Mouse (Mus musculus) CH12F3 (cell line): ENCODE measurements around the gene Gm20431.

ENCODE experiments used
- in situ Hi-C: fragments of 300-500 bp; cut with MboI; formaldehyde crosslinking; loops from 2 replicates; pipeline ENCODE4 v1.14.3; 2020; ENCODE audit warnings: low sequenced_read_pairs

The Gm20431 gene

GRCm38 (mm10) chr2:167662713-167663112, 1.4 kb upstream of the Gm20431 start:
- in situ Hi-C loops = no loop called here

GRCm38 (mm10) chr2:167660611-167660971, 705 bp downstream of the Gm20431 start:
- in situ Hi-C loops = no loop called here

GRCm38 (mm10) chr2:167659847-167660610, 1.3 kb downstream of the Gm20431 start:
- in situ Hi-C loops = no loop called here

- in situ Hi-C loops = no loop called here
These were observed 2.0 kb downstream of the Gm20431 start for GRCm38 (mm10) chr2:167659177-167659846.

GRCm38 (mm10) chr2:167658712-167659111, 2.6 kb downstream of the Gm20431 start:
- in situ Hi-C loops = no loop called here

GRCm38 (mm10) chr2:167657973-167658372, 3.3 kb downstream of the Gm20431 start:
- in situ Hi-C loops = no loop called here

- in situ Hi-C loops = no loop called here
These were observed 4.4 kb downstream of the Gm20431 start for GRCm38 (mm10) chr2:167656629-167657478.

- in situ Hi-C loops = no loop called here
These were observed 6.2 kb downstream of the Gm20431 start for GRCm38 (mm10) chr2:167654911-167655600.

GRCm38 (mm10) chr2:167652694-167653093, 8.6 kb downstream of the Gm20431 start:
- in situ Hi-C loops = no loop called here

- in situ Hi-C loops = no loop called here
These were observed 9.7 kb downstream of the Gm20431 start for GRCm38 (mm10) chr2:167651622-167652021.

- in situ Hi-C loops = no loop called here
These were observed 11.8 kb downstream of the Gm20431 start for GRCm38 (mm10) chr2:167649290-167650032.

GRCm38 (mm10) chr2:167646411-167646810, 14.9 kb downstream of the Gm20431 start:
- in situ Hi-C loops = no loop called here

- in situ Hi-C loops = loop anchor here (5.0 kb wide), 1 partner anchor 34 kb away; no protein-coding TSS in a partner anchor
These were observed 17.8 kb downstream of the Gm20431 start for GRCm38 (mm10) chr2:167643356-167644052.

GRCm38 (mm10) chr2:167642164-167642563, 19.1 kb downstream of the Gm20431 start:
- in situ Hi-C loops = loop anchor here (5.0 kb wide), 1 partner anchor 35 kb away; no protein-coding TSS in a partner anchor

- in situ Hi-C loops = loop anchor here (5.0 kb wide), 1 partner anchor 36 kb away; no protein-coding TSS in a partner anchor
These were observed 20.0 kb downstream of the Gm20431 start for GRCm38 (mm10) chr2:167641337-167641736.

- in situ Hi-C loops = loop anchor here (5.0 kb wide), 1 partner anchor 37 kb away; no protein-coding TSS in a partner anchor
These were observed 21.0 kb downstream of the Gm20431 start for GRCm38 (mm10) chr2:167640279-167640678.

- in situ Hi-C loops = no loop called here
These were observed 26.3 kb downstream of the Gm20431 start for GRCm38 (mm10) chr2:167634865-167635512.

- in situ Hi-C loops = no loop called here
These were observed 26.9 kb downstream of the Gm20431 start for GRCm38 (mm10) chr2:167634338-167634770.

GRCm38 (mm10) chr2:167633537-167633872, 27.8 kb downstream of the Gm20431 start:
- in situ Hi-C loops = no loop called here
